ENCODE assay signal across 8 mouse cellular contexts in the genomic region with DNA sequence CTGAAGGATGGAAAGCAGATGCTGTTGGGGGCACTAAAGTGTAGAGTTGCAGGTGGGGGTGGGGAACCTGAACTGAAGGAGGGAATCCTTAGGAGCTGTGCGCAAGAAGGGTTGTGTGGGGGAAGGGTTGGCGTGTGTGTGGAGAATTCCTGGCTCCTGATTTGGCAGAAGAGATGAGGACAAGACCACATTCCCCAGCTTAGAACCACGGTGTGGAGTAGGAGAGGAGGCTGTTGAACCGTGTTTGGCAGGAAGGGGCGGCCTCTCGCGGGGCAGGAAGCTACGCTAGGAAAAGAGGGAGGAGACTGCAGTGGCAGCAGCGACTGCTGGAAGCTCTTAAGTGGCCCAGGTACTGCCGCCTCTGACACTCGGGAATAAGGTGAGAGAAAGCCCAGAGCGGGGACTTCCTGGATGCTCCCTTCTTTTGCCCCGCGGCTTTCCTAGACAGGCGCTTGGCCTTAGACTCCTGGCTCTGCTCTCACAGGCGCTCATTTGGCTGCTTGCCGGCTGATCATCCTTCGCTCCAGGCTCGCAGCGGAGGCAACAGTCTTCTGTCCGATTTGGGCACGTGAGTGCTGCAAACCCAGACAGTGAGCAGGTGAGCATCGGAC. TPM values are rescaled to one million over a fixed set of nuclear protein-coding genes. Genes with fewer than 3 reads are reported as not detected.
DNase-seq lines count a peak whose midpoint lies in the region; ATAC-seq and TF ChIP-seq lines count a peak whose summit lies in the region.

A gene (plus strand): TSS at position 275 of the 611 bp plus-strand sequence.

- H3K9me3 ChIP-seq in intestine, postnatal 0 days (ENCODE audit: control insufficient read depth): no peaks in the 10 kb centered on the region

- TF ChIP-seq CTCF in cortical plate, adult 2 months (IDR thresholded peaks at IDR 0.05; ENCODE audit: extremely low read depth, insufficient read depth, low read length): no peak
- TF ChIP-seq CTCF in intestine, postnatal 0 days (IDR thresholded peaks at IDR 0.05; ENCODE audit: low read depth): peak; percentile 13; the same call in 1 of the 2 replicates

- TF ChIP-seq POLR2A in cortical plate, adult 2 months (IDR thresholded peaks at IDR 0.05; ENCODE audit: extremely low read depth, insufficient read depth, low read length): 0 out of 2 replicates have a peak, but pooled peaks have one; percentile 32

- no peaks in the 10 kb centered on the region for H3K4me1 ChIP-seq in cortical plate, adult 2 months (ENCODE audit: control insufficient read depth, insufficient read depth, low read length)
- H3K4me1 ChIP-seq in intestine, postnatal 0 days (replicated peaks; ENCODE audit: control insufficient read depth, insufficient read depth, low read length): no peaks in the 10 kb centered on the region

- intact Hi-C loops in left cerebral cortex, postnatal 14 days (cut with DNase I): no loop called here

- no peak within 1 kb of the TSS for H3K9ac ChIP-seq in intestine, postnatal 0 days (ENCODE audit: low read depth, low read length)

- no peaks in the 10 kb centered on the region for H3K27me3 ChIP-seq in intestine, postnatal 0 days (replicated peaks; ENCODE audit: control insufficient read depth, insufficient read depth, low read length)

- peak; percentile 66 for ATAC-seq in granulocyte monocyte progenitor cell, adult 5-6 weeks (replicated peaks; ENCODE audit: poor library complexity, severe bottlenecking)
- ATAC-seq in intestine, postnatal 0 days: peak; percentile 45; the same call in 1 of the 2 replicates
- peak; percentile 83 for ATAC-seq in megakaryocyte progenitor cell, adult 5-6 weeks (replicated peaks; ENCODE audit: poor library complexity)
- no peak for ATAC-seq in erythroid progenitor cell, adult 5-6 weeks (replicated peaks; ENCODE audit: low FRiP score, poor library complexity, severe bottlenecking)

- no peak within 1 kb of the TSS for H3K27ac ChIP-seq in cortical plate, adult 2 months (ENCODE audit: insufficient read depth, low read length)
- no peak within 1 kb of the TSS for H3K27ac ChIP-seq in intestine, postnatal 0 days (ENCODE audit: low read depth, low read length)

- 16% methylated on average over 22 of the region's 23 CpGs for WGBS in intestine, postnatal 0 days

- H3K4me2 ChIP-seq in intestine, postnatal 0 days (replicated peaks; ENCODE audit: low read depth): peak within 1 kb of the TSS; percentile 70

- peak; percentile 5 for DNase-seq in adrenal gland, adult 8-10 months
- DNase-seq in left cerebral cortex, postnatal 14 days (ENCODE audit: low spot score in 2 of 2): peak; percentile 32 to 33
- peak; percentile 10 to 23 for DNase-seq in right cerebral cortex, postnatal 36 days (ENCODE audit: low spot score in 2 of 2)

- H3K4me3 ChIP-seq in cortical plate, adult 2 months (ENCODE audit: insufficient read depth, low read length): peak within 1 kb of the TSS; percentile 59
- H3K4me3 ChIP-seq in intestine, postnatal 0 days (ENCODE audit: low read depth, low read length): peak within 1 kb of the TSS; percentile 50

- no peaks in the 10 kb centered on the region for H3K36me3 ChIP-seq in intestine, postnatal 0 days (ENCODE audit: control insufficient read depth, insufficient read depth)

RNA-seq across cellular contexts. Expression of the gene that starts here (rescaled TPM):
- 1 to 10 TPM in 3 of 4 experiments, under 1 TPM in 1; 0.43 to 1.4 (median 1.2) TPM for total RNA-seq in adrenal gland, adult 8-10 months (2022)
- polyA plus RNA-seq in cortical plate, adult 2 months (2012; rRNA removed): 7.7 and 10.2 TPM in 2 replicates
- total RNA-seq in granulocyte monocyte progenitor cell, adult 5-6 weeks (2014; fragmentation: Nextera tagmentation): 1.1 TPM in 1 of 2 replicates, not detected in the other
- not detected in 2 replicates for total RNA-seq in granulocyte monocyte progenitor cell, adult 5-6 weeks (2017)
- 4.6 and 4.8 TPM in 2 replicates for polyA plus RNA-seq in intestine, postnatal 0 days (2015; fragmentation: Nextera tagmentation; extraction: Ambion mirVana)
- 1 to 10 TPM; 5.8 to 7.0 TPM for total RNA-seq in left cerebral cortex, postnatal 14 days (2021)
- not detected in 2 replicates for total RNA-seq in megakaryocyte progenitor cell, adult 5-6 weeks (2015)
- 0.44 TPM in 1 of 2 replicates, not detected in the other for total RNA-seq in megakaryocyte progenitor cell, adult 5-6 weeks (2017)
- total RNA-seq in erythroid progenitor cell, adult 5-6 weeks (2015; ENCODE audit: low replicate concordance): not detected in 2 replicates
- total RNA-seq in erythroid progenitor cell, adult 5-6 weeks (2017; ENCODE audit: low replicate concordance): not detected in 2 replicates

Comparison
In these comparisons a context has a peak if more than half of its experiments do, and no peak if none do; other contexts are left out.
1. Peak in ATAC-seq in megakaryocyte progenitor cell, adult 5-6 weeks; RNA of the gene not detected or under 1 TPM.